Comparison of ENCODE assay signal across 8 mouse cellular contexts in the genomic region with DNA sequence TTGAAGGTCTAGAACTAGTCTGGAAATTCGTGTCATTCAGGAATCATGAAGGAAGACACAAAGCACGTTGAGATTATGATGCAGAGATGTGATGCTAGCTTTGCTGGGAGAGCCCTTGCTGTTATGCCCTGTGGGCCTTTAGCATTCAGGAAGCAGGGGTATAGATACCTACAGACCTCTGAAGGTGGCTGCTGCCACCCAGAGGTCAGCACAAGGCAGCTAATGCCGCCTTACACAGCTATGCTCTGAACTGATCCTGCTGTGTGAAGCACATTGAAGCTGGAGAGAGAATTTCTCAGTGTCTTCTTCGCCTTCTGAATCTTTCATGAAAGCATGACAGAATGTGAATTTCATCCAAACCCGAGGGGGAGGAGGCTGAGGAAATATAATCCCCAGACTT. TPM values are rescaled to one million over a fixed set of nuclear protein-coding genes. Genes with fewer than 3 reads are reported as not detected.
DNase-seq lines count a peak whose midpoint lies in the region; ATAC-seq and TF ChIP-seq lines count a peak whose summit lies in the region.

No protein-coding gene starts in this region.

- no peak overlapping the region for H3K9ac ChIP-seq in midbrain, postnatal 0 days (replicated peaks; ENCODE audit: low read length, poor library complexity, severe bottlenecking)
- no peak overlapping the region for H3K9ac ChIP-seq in midbrain, embryonic 13.5 days (replicated peaks)
- no peak overlapping the region for H3K9ac ChIP-seq in hindbrain, postnatal 0 days (replicated peaks; ENCODE audit: low read length)

- H3K27me3 ChIP-seq in midbrain, postnatal 0 days (ENCODE audit: insufficient read depth, low read length): no peaks in the 10 kb centered on the region
- H3K27me3 ChIP-seq in midbrain, embryonic 13.5 days: no peaks in the 10 kb centered on the region; the same call in 1 of the 2 replicates
- no peaks in the 10 kb centered on the region for H3K27me3 ChIP-seq in hindbrain, postnatal 0 days (ENCODE audit: insufficient read depth, low read length)
- H3K27me3 ChIP-seq in small intestine, adult 2 months (ENCODE audit: control insufficient read depth, insufficient read depth, low read length): no peaks in the 10 kb centered on the region; the same call in 1 of the 2 replicates

- peak; percentile 64 for TF ChIP-seq CTCF in gastrocnemius, adult 2 months (IDR thresholded peaks at IDR 0.05)
- peak; percentile 81 for TF ChIP-seq CTCF in midbrain, postnatal 0 days (IDR thresholded peaks at IDR 0.05)
- TF ChIP-seq CTCF in brain, embryonic 14.5 days (IDR thresholded peaks at IDR 0.05; ENCODE audit: borderline replicate concordance, extremely low read depth, insufficient read depth, insufficient read length): peak; percentile 53; the same call in 1 of the 2 replicates
- peak; percentile 78 for TF ChIP-seq CTCF in hindbrain, postnatal 0 days (IDR thresholded peaks at IDR 0.05; ENCODE audit: low read depth)
- peak; percentile 30; the same call in 1 of the 2 replicates for TF ChIP-seq CTCF in small intestine, adult 2 months (IDR thresholded peaks at IDR 0.05; ENCODE audit: extremely low read depth, insufficient read length, insufficient replicate concordance, low read depth, low read length)

- H3K4me1 ChIP-seq in midbrain, postnatal 0 days (ENCODE audit: insufficient read depth, low read length): no peaks in the 10 kb centered on the region
- peaks cover 5% of the 10 kb centered on the region; the same call in 1 of the 2 replicates for H3K4me1 ChIP-seq in midbrain, embryonic 13.5 days (replicated peaks)
- H3K4me1 ChIP-seq in hindbrain, postnatal 0 days (ENCODE audit: insufficient read depth, low read length): no peaks in the 10 kb centered on the region
- no peaks in the 10 kb centered on the region for H3K4me1 ChIP-seq in small intestine, adult 2 months (ENCODE audit: control insufficient read depth, insufficient read depth, insufficient read length, low read length)

- no peak overlapping the region for H3K4me3 ChIP-seq in gastrocnemius, adult 2 months
- no peak overlapping the region for H3K4me3 ChIP-seq in midbrain, postnatal 0 days (ENCODE audit: low read depth, low read length)
- H3K4me3 ChIP-seq in midbrain, embryonic 13.5 days (replicated peaks): no peak overlapping the region
- H3K4me3 ChIP-seq in hindbrain, postnatal 0 days (ENCODE audit: low read length): no peak overlapping the region
- H3K4me3 ChIP-seq in small intestine, adult 2 months (ENCODE audit: low read depth, low read length): no peak overlapping the region

- H3K4me2 ChIP-seq in midbrain, postnatal 0 days (ENCODE audit: low read depth, low read length, poor library complexity, severe bottlenecking): no peak overlapping the region
- H3K4me2 ChIP-seq in midbrain, embryonic 13.5 days (replicated peaks): no peak overlapping the region
- no peak overlapping the region for H3K4me2 ChIP-seq in hindbrain, postnatal 0 days (ENCODE audit: low read depth, low read length)

- intact Hi-C loops in gastrocnemius, adult 2 months (cut with DNase I): loop anchor here (10.0 kb wide), 1 partner anchor 70 kb away; no protein-coding TSS in a partner anchor

- TF ChIP-seq POLR2A in brain, embryonic 14.5 days (IDR thresholded peaks at IDR 0.05; ENCODE audit: borderline replicate concordance, extremely low read depth, insufficient read depth, insufficient read length, poor library complexity, severe bottlenecking): no peak
- TF ChIP-seq POLR2A in small intestine, adult 2 months (IDR thresholded peaks at IDR 0.05; ENCODE audit: low read depth, low read length): no peak

- H3K27ac ChIP-seq in gastrocnemius, adult 2 months: no peak overlapping the region
- no peak overlapping the region for H3K27ac ChIP-seq in midbrain, postnatal 0 days (ENCODE audit: low read depth, low read length)
- no peak overlapping the region for H3K27ac ChIP-seq in midbrain, embryonic 13.5 days
- H3K27ac ChIP-seq in hindbrain, postnatal 0 days: no peak overlapping the region
- H3K27ac ChIP-seq in small intestine, adult 2 months (ENCODE audit: insufficient read depth, low read depth, low read length): no peak overlapping the region

- WGBS in midbrain, postnatal 0 days: 16% methylated on average over 5 of the region's 5 CpGs
- 20% methylated on average over 5 of the region's 5 CpGs for WGBS in midbrain, embryonic 13.5 days
- WGBS in hindbrain, postnatal 0 days: 22% methylated on average over 5 of the region's 5 CpGs
- 23% methylated on average over 5 of the region's 5 CpGs for WGBS in small intestine, adult 2 months

- peak; percentile 17 for DNase-seq in gastrocnemius, adult 2 months
- DNase-seq in gastrocnemius, postnatal 4 days (ENCODE audit: low spot score in 2 of 2): no peak
- peak; percentile 77 for DNase-seq in midbrain, postnatal 0 days (ENCODE audit: low spot score)
- peak; percentile 62 for DNase-seq in brain, embryonic 14.5 days (ENCODE audit: low read depth)
- DNase-seq in hindbrain, postnatal 0 days (ENCODE audit: low spot score): peak; percentile 77

- H3K9me3 ChIP-seq in midbrain, postnatal 0 days (ENCODE audit: low read length): no peaks in the 10 kb centered on the region
- H3K9me3 ChIP-seq in midbrain, embryonic 13.5 days: no peaks in the 10 kb centered on the region
- H3K9me3 ChIP-seq in hindbrain, postnatal 0 days (ENCODE audit: low read length): no peaks in the 10 kb centered on the region

- ATAC-seq in midbrain, postnatal 0 days (ENCODE audit: low FRiP score): peak; percentile 62; the same call in 1 of the 2 replicates
- ATAC-seq in midbrain, embryonic 13.5 days: no peak; the same call in 1 of the 2 replicates
- ATAC-seq in hindbrain, postnatal 0 days: peak; percentile 67; the same call in 1 of the 2 replicates
- ATAC-seq in inflammation-experienced regulatory T-cells, adult 6 months: no peak

- H3K36me3 ChIP-seq in midbrain, postnatal 0 days (ENCODE audit: insufficient read depth, low read length): no peaks in the 10 kb centered on the region
- no peaks in the 10 kb centered on the region for H3K36me3 ChIP-seq in midbrain, embryonic 13.5 days
- no peaks in the 10 kb centered on the region for H3K36me3 ChIP-seq in hindbrain, postnatal 0 days (ENCODE audit: insufficient read depth, low read length)
- no peaks in the 10 kb centered on the region for H3K36me3 ChIP-seq in small intestine, adult 2 months (ENCODE audit: control insufficient read depth, insufficient read depth, low read length)

RNA-seq across cellular contexts. Expression of gene Syne1, which starts 3.7 kb away (rescaled TPM):
- total RNA-seq in gastrocnemius, adult 2 months (2021): 10 to 100 TPM; 54.5 to 67.7 TPM
- total RNA-seq in gastrocnemius, postnatal 4 days (2021): 10 to 100 TPM; 87.0 to 87.9 TPM
- total RNA-seq in midbrain, postnatal 0 days (2014; rRNA removed): 99.3 and 107 TPM in 2 replicates
- polyA plus RNA-seq in midbrain, postnatal 0 days (2015; fragmentation: Nextera tagmentation; extraction: Ambion mirVana): 15.1 and 18.6 TPM in 2 replicates
- polyA plus RNA-seq in midbrain, embryonic 13.5 days (2015; fragmentation: Nextera tagmentation; extraction: Ambion mirVana): 7.3 and 7.5 TPM in 2 replicates
- 9.0 and 20.4 TPM in 2 replicates for polyA plus RNA-seq in brain, embryonic 14.5 days (2012; rRNA removed)
- 84.4 and 93.3 TPM in 2 replicates for total RNA-seq in hindbrain, postnatal 0 days (2014; rRNA removed)
- polyA plus RNA-seq in hindbrain, postnatal 0 days (2015; fragmentation: Nextera tagmentation; extraction: Ambion mirVana): 18.3 and 18.7 TPM in 2 replicates
- 6.9 and 10.0 TPM in 2 replicates for polyA plus RNA-seq in small intestine, adult 2 months (2012; rRNA removed)
- polyA plus RNA-seq in inflammation-experienced regulatory T-cells, adult 6 months (2017; shearing (Covaris generic)): 10 to 100 TPM; 13.9 to 24.2 (median 15.3) TPM

RNA-seq across cellular contexts. Expression of gene Myct1, which starts 38.6 kb away (rescaled TPM):
- total RNA-seq in gastrocnemius, adult 2 months (2021): 1 to 10 TPM; 3.2 to 3.6 TPM
- total RNA-seq in gastrocnemius, postnatal 4 days (2021): 1 to 10 TPM; 7.7 to 8.0 TPM
- total RNA-seq in midbrain, postnatal 0 days (2014; rRNA removed): 0.28 and 0.38 TPM in 2 replicates
- polyA plus RNA-seq in midbrain, postnatal 0 days (2015; fragmentation: Nextera tagmentation; extraction: Ambion mirVana): 0.61 and 0.79 TPM in 2 replicates
- 0.95 and 1.1 TPM in 2 replicates for polyA plus RNA-seq in midbrain, embryonic 13.5 days (2015; fragmentation: Nextera tagmentation; extraction: Ambion mirVana)
- polyA plus RNA-seq in brain, embryonic 14.5 days (2012; rRNA removed): 0.87 and 1.1 TPM in 2 replicates
- 0.43 and 0.89 TPM in 2 replicates for total RNA-seq in hindbrain, postnatal 0 days (2014; rRNA removed)
- polyA plus RNA-seq in hindbrain, postnatal 0 days (2015; fragmentation: Nextera tagmentation; extraction: Ambion mirVana): 0.91 and 1.0 TPM in 2 replicates
- polyA plus RNA-seq in small intestine, adult 2 months (2012; rRNA removed): 0.74 and 1.0 TPM in 2 replicates
- not detected for polyA plus RNA-seq in inflammation-experienced regulatory T-cells, adult 6 months (2017; shearing (Covaris generic))

Comparison
In these comparisons a context has a peak if more than half of its experiments do, and no peak if none do; other contexts are left out.
1. DNase-seq: peak in gastrocnemius, adult 2 months (single experiment), midbrain, postnatal 0 days (single experiment), brain, embryonic 14.5 days (single experiment) and hindbrain, postnatal 0 days (single experiment); none in gastrocnemius, postnatal 4 days (0 of 2).
2. ATAC-seq: peak in midbrain, postnatal 0 days (single experiment) and hindbrain, postnatal 0 days (single experiment); none in midbrain, embryonic 13.5 days (single experiment) and inflammation-experienced regulatory T-cells, adult 6 months (single experiment).
3. CTCF ChIP-seq: peak in every context shown above with its lines; median percentile 81 in midbrain, postnatal 0 days; 78 in hindbrain, postnatal 0 days; 64 in gastrocnemius, adult 2 months; 53 in brain, embryonic 14.5 days; 30 in small intestine, adult 2 months.